Mouse (Mus musculus) heart, adult 2 months (tissue): ENCODE measurements around the gene Cmtr1. TPM values are rescaled to one million over a fixed set of nuclear protein-coding genes. Genes with fewer than 3 reads are reported as not detected.

ENCODE experiments used
- DNase-seq, 2 experiments: peaks; one replicate each; pipeline ENCODE4 v3.0.0; 2021
- H3K27ac ChIP-seq: fragments of 200-600 bp; 2 replicates; pipeline ENCODE4 v1.8.1; 2022
- H3K27me3 ChIP-seq: fragments of 200-500 bp; 2 replicates; pipeline ENCODE4 v1.6.1; 2012; ENCODE audit warnings: mild to moderate bottlenecking, low read length, inconsistent platforms, mixed read lengths; ENCODE audit not compliant: control insufficient read depth, insufficient read depth
- H3K36me3 ChIP-seq: fragments of 200-500 bp; 2 replicates; pipeline ENCODE4 v1.6.1; 2012; ENCODE audit warnings: low read length, inconsistent platforms; ENCODE audit not compliant: control insufficient read depth, insufficient read depth
- H3K4me1 ChIP-seq: fragments of 200-500 bp; 2 replicates; pipeline ENCODE4 v1.6.1; 2011; ENCODE audit warnings: low read length; ENCODE audit not compliant: control insufficient read depth, insufficient read depth
- H3K4me3 ChIP-seq: fragments of 200-600 bp; 2 replicates; pipeline ENCODE4 v1.8.1; 2022
- H3K79me2 ChIP-seq: fragments of 200-500 bp; replicated peaks from 2 replicates; pipeline ENCODE4 v1.6.1; 2012; ENCODE audit warnings: mild to moderate bottlenecking, inconsistent platforms, low read length, moderate library complexity, mixed read lengths; ENCODE audit not compliant: control insufficient read depth, insufficient read depth
- H3K9ac ChIP-seq: fragments of 200-500 bp; 2 replicates; pipeline ENCODE4 v1.6.1; 2012; ENCODE audit warnings: low read depth, mild to moderate bottlenecking, control low read depth, inconsistent platforms, low read length, mixed read lengths
- CTCF ChIP-seq: fragments of 200-600 bp; IDR thresholded peaks from 2 replicates; pipeline ENCODE4 v1.8.1; 2022; ENCODE audit warnings: antibody characterized with exemption, mild to moderate bottlenecking, moderate library complexity
- EP300 ChIP-seq: fragments of 200-500 bp; IDR thresholded peaks from 2 replicates; pipeline ENCODE4 v1.6.1; 2011; ENCODE audit warnings: low read depth, low read length, control low read depth; ENCODE audit not compliant: insufficient read depth
- POLR2A ChIP-seq: fragments of 200-500 bp; IDR thresholded peaks from 2 replicates; pipeline ENCODE4 v1.6.1; 2011; ENCODE audit warnings: mild to moderate bottlenecking, low read depth, low read length, control low read depth; ENCODE audit not compliant: insufficient read depth
- WGBS: fragments of 180-500 bp; shearing (Covaris S2); methylation state at CpG from one replicate; pipeline ENCODE4 v1.1.7; 2018; 5-methylcytosine and 5-hydroxymethylcytosine counted together
- intact Hi-C: fragments of 180-260 bp; cut with DNase I; formaldehyde crosslinking; loops from one replicate; pipeline ENCODE4 v1.15.1; 2025
- polyA plus RNA-seq: library from polyadenylated mRNA; depleted of rRNA; stranded (reverse); fragments of >200 nt; gene quantifications from 2 replicates; pipeline ENCODE4 v1.2.3, GENCODE M21; 2012; rRNA removed
- total RNA-seq, 2 experiments: library from RNA; stranded (reverse); gene quantifications; 2 replicates each; pipeline ENCODE4 v1.2.3; 2021

Cmtr1 gene
- total and polyA plus RNA-seq, 3 experiments, result 24.0 to 65.4 (median 51.6) TPM

GRCm38 (mm10) chr17:29736448-29737014 lies 76.1 kb downstream of the Cmtr1 start:
- no peak for DNase-seq
- no peak overlapping the region for H3K9ac ChIP-seq
- no peaks in the 10 kb centered on the region for H3K27me3 ChIP-seq
- WGBS, result 57% methylated on average over 15 of the region's 15 CpGs
- H3K36me3 ChIP-seq, result no peaks in the 10 kb centered on the region
- H3K79me2 ChIP-seq, result no peaks in the 10 kb centered on the region
- H3K4me1 ChIP-seq, result peaks cover 2% of the 10 kb centered on the region; the same call in 1 of the 2 replicates
- intact Hi-C loops, result no loop called here
- no peak overlapping the region for H3K27ac ChIP-seq
- TF ChIP-seq EP300 (no peak), CTCF (no peak), POLR2A (no peak)
- H3K4me3 ChIP-seq, result no peak overlapping the region

GRCm38 (mm10) chr17:29737849-29738804 lies 77.7 kb downstream of the Cmtr1 start:
- intact Hi-C loops, result no loop called here
- H3K4me1 ChIP-seq, result peaks cover 2% of the 10 kb centered on the region; the same call in 1 of the 2 replicates
- H3K27me3 ChIP-seq, result no peaks in the 10 kb centered on the region
- H3K27ac ChIP-seq, result no peak overlapping the region
- no peaks in the 10 kb centered on the region for H3K79me2 ChIP-seq
- no peaks in the 10 kb centered on the region for H3K36me3 ChIP-seq
- H3K4me3 ChIP-seq, result no peak overlapping the region
- no peak for DNase-seq
- H3K9ac ChIP-seq, result no peak overlapping the region
- 0 out of 2 replicates have a peak, but pooled peaks have one; percentile 14 for TF ChIP-seq CTCF
- no peak for TF ChIP-seq EP300
- 23% methylated on average over 22 of the region's 22 CpGs for WGBS

- H3K36me3 ChIP-seq, result no peaks in the 10 kb centered on the region
- no peak overlapping the region for H3K27ac ChIP-seq
- 62% methylated on average over 6 of the region's 6 CpGs for WGBS
- no peaks in the 10 kb centered on the region for H3K79me2 ChIP-seq
- no peaks in the 10 kb centered on the region for H3K4me1 ChIP-seq
- no peak for DNase-seq
- no peak for TF ChIP-seq CTCF
- no peak for TF ChIP-seq EP300
- no peak for TF ChIP-seq POLR2A
- no peaks in the 10 kb centered on the region for H3K27me3 ChIP-seq
- no peak overlapping the region for H3K4me3 ChIP-seq
- no peak overlapping the region for H3K9ac ChIP-seq
- intact Hi-C loops, result no loop called here
Observed at GRCm38 (mm10) chr17:29747466-29747865, 87.1 kb downstream of the Cmtr1 start.

GRCm38 (mm10) chr17:29754510-29754909 lies 94.1 kb downstream of the Cmtr1 start:
- Histone ChIP-seq H3K4me3 (no peak overlapping the region), H3K79me2 (no peaks in the 10 kb centered on the region), H3K4me1 (no peaks in the 10 kb centered on the region), H3K27me3 (no peaks in the 10 kb centered on the region), H3K27ac (no peak overlapping the region), H3K9ac (no peak overlapping the region), H3K36me3 (no peaks in the 10 kb centered on the region)
- 65% methylated on average over 4 of the region's 4 CpGs for WGBS
- intact Hi-C loops, result no loop called here
- no peak for TF ChIP-seq CTCF
- no peak for DNase-seq

Other genes starting within 250 kb of the Cmtr1 start
- gene Pim1, start 169.8 kb upstream of the Cmtr1 start, total RNA-seq, result 10 to 100 TPM; 17.2 to 20.5 TPM
- gene Pim1, start 169.8 kb upstream of the Cmtr1 start, polyA plus RNA-seq, result 24.6 and 27.9 TPM in 2 replicates
- gene Gm17657, start 111.0 kb upstream of the Cmtr1 start, total RNA-seq, result not detected
- gene Gm17657, start 111.0 kb upstream of the Cmtr1 start, polyA plus RNA-seq, result not detected in 2 replicates
- 10 to 100 TPM; 12.8 to 13.8 TPM for gene Tbc1d22b, start 110.8 kb upstream of the Cmtr1 start, total RNA-seq
- 15.3 and 16.9 TPM in 2 replicates for gene Tbc1d22b, start 110.8 kb upstream of the Cmtr1 start, polyA plus RNA-seq
- not detected for gene Tmem217, start 108.2 kb upstream of the Cmtr1 start, total RNA-seq
- gene Tmem217, start 108.2 kb upstream of the Cmtr1 start, polyA plus RNA-seq, result 0.47 TPM in 1 of 2 replicates, not detected in the other
- 10 to 100 TPM; 15.6 to 18.1 TPM for gene Rnf8, start 45.8 kb upstream of the Cmtr1 start, total RNA-seq
- gene Rnf8, start 45.8 kb upstream of the Cmtr1 start, polyA plus RNA-seq, result 17.6 and 19.2 TPM in 2 replicates
- 1 to 10 TPM; 1.0 to 1.1 TPM for gene Gm28043, start 45.7 kb upstream of the Cmtr1 start, total RNA-seq
- 0.39 and 0.91 TPM in 2 replicates for gene Gm28043, start 45.7 kb upstream of the Cmtr1 start, polyA plus RNA-seq
- 10 to 100 TPM; 11.4 to 11.8 TPM for gene Ccdc167, start 56.4 kb downstream of the Cmtr1 start, total RNA-seq
- 6.9 and 11.1 TPM in 2 replicates for gene Ccdc167, start 56.4 kb downstream of the Cmtr1 start, polyA plus RNA-seq